Mouse (Mus musculus): ENCODE measurements around the gene D7Ertd443e. TPM values are rescaled to one million over a fixed set of nuclear protein-coding genes. Genes with fewer than 3 reads are reported as not detected.

D7Ertd443e gene
- polyA plus RNA-seq, 1 experiment from 2014 or later, result not detected

GRCm38 (mm10) chr7:134224421-134224740 is 161.1 kb downstream of the D7Ertd443e start:
- Histone ChIP-seq H3K27ac (peak overlapping the region; percentile 67), H3K4me2 (peak overlapping the region; percentile 60), H3K4me1 (no peaks in the 10 kb centered on the region), H3K4me3 (peak overlapping the region; percentile 53), H3K9ac (peak overlapping the region; percentile 50), H3K9me3 (replicated peaks) (no peaks in the 10 kb centered on the region), H3K36me3 (no peaks in the 10 kb centered on the region), H3K27me3 (replicated peaks) (peaks cover 33% of the 10 kb centered on the region)
- under 1% methylated on average over 14 of the region's 14 CpGs for WGBS (ENCODE audit: insufficient replicate concordance)
- 0 out of 2 replicates have a peak, but pooled peaks have one; percentile 32 for ATAC-seq

DNA sequence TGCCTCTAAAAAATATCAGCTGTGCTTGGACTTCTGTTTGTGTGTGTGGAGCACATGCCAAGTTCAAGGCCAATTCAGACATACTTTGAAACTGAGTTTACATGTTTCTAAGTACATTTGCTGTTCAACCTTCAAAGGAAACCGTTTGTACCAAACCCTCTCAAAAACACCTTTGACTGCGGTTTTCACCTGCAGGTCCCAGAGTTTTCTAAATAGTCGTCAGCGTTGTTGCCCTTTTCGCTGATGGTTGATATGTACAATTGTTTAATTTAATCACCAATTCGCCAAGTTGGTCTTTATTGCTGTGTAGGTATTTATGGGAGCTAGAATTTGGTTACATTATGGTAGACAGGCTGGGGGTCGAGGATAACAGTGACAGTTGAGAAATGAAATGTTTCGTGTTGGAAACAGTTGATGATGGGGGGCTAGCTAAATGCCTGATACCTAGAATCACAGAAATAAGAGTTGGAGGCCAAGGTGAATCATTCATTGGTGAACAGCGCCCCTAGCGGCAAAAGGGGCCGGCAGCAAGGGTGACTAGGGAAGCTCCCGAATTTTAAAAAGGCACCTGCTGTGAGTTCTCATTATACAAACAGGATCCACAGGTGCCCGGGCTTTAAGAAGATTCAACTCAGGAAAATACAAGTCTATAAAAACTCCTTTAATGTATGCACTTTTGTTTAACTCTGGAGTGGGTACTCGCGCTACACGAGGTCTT is 161.9 kb downstream of the D7Ertd443e start:
- 23% methylated on average over 16 of the region's 16 CpGs for WGBS (ENCODE audit: insufficient replicate concordance)
- ATAC-seq, result no peak
- no peaks in the 10 kb centered on the region for H3K4me1 ChIP-seq
- no peaks in the 10 kb centered on the region for H3K9me3 ChIP-seq (replicated peaks)
- H3K9ac ChIP-seq, result no peak overlapping the region
- H3K27ac ChIP-seq, result no peak overlapping the region
- peaks cover 33% of the 10 kb centered on the region for H3K27me3 ChIP-seq (replicated peaks)
- peak overlapping the region; percentile 53 for H3K4me3 ChIP-seq
- H3K4me2 ChIP-seq, result peak overlapping the region; percentile 60
- H3K36me3 ChIP-seq, result no peaks in the 10 kb centered on the region

Other genes starting within 250 kb of the D7Ertd443e start
- gene Adam12, start 153.5 kb downstream of the D7Ertd443e start, polyA plus RNA-seq (2016; fragmentation: Nextera tagmentation; extraction: Ambion mirVana), result 6.4 and 6.5 TPM in 2 replicates

All from liver, embryonic 12.5 days (tissue).